Mouse (Mus musculus): ENCODE data around the gene Pygo2.
A peak's percentile ranks its signal among the peaks of the same experiment; 100 is the strongest.

The Pygo2 gene

GRCm38 (mm10) chr3:89393605-89394004, 36.4 kb upstream of the Pygo2 start:
- peak; percentile 99 for DNase-seq

DNA sequence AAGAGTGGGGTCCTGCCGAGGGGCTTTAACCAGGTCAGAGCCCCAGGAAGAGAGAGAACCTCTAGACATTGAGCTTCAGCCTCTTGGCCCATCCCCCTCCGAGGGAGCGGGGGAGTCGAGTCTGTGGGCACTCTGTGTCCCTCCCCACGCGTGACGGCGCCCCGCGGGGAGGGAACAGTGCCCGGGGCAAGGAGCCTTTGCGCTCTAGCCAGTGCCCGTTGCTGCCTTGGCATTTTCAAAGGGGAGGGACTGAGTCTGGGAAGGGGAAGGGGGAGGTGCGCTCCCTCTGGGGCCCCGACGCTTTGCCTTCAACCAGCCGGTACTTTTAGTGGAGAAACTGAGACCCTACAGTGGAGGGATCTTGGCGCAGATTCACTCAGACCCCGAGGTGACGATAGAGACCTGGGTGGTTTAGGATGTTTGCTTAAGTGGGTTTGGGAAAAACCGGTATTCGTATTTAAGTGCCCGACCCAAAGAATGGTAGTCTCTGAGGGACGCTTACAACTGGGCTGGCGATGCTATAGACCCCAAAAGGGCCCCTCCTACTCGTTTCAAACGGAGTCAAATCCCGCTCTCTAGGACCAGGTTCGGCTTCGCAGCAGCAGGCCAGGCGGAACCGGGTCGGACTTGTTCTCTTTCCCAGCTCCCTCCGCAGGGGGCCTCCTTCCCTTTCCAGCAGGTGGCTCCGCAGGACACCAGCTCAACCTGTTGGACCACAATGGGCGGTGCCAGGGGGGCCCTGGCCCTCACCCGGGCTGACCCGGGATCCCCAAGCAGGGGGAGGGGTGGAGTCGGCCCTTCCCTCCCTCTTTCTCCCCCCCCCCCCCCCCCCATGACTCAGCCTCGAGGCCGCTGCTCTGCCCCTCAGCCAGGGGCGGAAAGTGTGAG, 35.8 kb upstream of the Pygo2 start, which contains the start of gene Zbtb7b:
Zbtb7b (minus strand) TSS at position 771 of the 888 bp plus-strand sequence.
- DNase-seq = peak; percentile 88 to 92

DNA sequence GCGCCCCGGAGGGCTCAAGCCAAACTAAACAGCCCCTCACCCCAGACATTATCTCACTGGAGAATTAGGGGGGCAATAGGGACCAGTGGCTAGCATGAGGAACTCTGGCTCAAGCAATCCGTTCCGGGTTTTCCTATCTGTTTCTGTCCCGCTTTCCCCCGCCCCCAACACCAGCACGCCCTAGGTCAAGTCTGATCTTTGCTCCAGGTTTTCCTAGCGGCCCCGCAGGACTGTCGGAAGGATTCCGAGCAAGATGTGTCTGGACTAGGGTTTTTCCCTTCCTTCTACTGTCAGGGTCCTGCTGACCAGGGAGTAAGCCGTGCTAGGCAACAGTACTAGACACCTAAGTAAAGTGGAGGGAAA, 35.1 kb upstream of the Pygo2 start:
- peak; percentile 89 to 92 for DNase-seq

DNA sequence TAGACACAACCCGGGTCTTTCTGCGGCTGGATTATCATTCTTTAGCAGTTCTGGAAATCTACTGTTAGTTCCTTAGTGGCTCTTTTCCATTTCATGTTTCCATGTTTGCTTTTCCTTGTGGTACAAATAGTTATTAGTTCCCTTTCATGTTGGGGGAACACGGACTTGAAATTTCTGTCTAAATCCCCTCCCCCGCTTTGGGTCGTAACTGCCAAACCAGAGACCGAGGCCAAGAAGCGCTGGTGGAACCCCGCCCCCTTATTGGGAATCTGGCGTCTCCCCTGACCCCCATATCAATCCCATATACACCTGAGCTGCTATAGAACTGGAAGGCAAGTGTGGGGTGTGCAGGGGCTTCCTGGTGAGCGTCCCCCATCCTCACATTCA, 34.6 kb upstream of the Pygo2 start:
- DNase-seq = peak in 1 of 2 experiments; percentile 23

DNA sequence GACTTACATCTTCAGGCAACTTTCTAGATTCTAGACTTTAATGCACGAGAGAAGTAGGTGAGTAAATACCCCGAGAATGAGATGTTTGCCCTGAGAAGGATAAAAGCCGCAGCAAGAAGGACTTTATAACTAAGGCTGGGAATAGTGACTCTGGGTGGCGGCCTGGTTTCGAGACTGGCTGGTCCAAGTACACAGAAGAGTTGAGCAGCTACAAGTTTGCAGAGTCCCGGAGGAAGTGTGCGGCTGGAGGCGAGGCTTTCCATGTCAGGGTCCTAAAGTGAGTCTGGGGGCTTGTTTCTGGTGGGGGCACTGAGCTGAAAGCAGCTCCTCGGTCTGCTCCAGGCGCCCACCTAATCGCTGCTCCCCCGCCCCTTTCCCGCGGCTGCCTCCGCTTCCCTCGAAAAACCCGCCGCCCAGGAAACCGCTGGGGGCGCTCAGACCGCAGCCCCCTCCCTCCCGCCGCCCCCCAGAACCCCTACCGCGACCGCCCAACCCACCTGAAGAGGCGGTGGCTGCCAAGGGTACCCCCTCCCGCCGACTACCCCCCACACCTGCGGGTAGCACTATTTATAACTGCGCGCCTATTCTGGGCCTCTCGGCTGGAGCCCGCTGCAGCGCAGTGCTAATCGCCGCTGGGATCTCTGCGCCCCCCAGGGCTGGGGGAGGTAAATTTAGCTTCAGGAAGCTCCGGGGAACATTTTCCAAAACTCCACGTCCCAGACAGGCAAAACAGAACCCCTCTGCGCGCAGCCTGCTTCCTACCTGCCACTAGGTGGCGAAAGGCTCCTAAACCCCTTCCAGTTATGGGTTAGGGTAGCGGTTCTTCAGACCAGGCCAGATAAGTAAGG, 34.0 kb upstream of the Pygo2 start:
- DNase-seq = peak; percentile 78 to 83

DNA sequence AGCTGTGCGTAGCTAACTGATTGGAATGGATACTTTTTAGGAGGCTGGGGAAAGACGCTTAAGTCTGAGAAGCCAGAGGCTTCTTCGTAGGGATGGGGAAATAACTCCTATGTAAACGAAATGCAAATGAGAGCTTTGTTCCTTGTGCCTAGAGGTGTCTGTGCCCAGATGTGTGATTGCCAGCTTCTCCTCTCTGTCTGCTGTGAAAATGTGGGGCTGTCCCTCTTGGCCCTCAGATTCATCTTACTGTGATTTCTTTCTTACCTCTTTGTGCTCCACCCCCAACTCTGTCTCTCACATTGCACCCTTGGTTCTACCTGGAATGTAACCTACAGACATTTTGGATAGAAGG, 33.4 kb upstream of the Pygo2 start:
- no peak for DNase-seq

DNA sequence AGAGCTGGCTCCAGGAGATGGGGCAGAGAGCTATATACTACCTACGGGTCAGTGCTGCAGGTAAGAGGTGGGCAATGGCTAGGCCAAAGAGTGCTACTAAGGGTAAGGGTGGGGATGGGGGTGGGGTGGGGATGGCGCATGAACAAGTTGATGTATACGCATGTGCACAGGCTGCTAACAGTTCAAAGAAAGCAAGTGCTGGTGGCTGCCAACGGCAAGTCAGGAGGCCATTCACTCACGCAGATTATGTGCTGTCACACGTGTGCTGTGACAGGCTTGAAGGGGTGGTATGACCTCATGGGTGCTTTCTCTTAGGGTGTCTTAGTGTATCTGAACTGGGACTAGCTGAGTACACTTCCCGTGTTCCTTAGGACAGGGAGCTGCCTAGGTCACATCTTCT, 28.7 kb upstream of the Pygo2 start:
- no peak for DNase-seq

- DNase-seq = no peak
Observed at GRCm38 (mm10) chr3:89402693-89403092, 27.3 kb upstream of the Pygo2 start, which contains the start of gene Lenep. TSS of gene Lenep (minus strand) at chr3:89402793.

- DNase-seq = no peak
Observed at GRCm38 (mm10) chr3:89406887-89407286, 23.1 kb upstream of the Pygo2 start.

DNA sequence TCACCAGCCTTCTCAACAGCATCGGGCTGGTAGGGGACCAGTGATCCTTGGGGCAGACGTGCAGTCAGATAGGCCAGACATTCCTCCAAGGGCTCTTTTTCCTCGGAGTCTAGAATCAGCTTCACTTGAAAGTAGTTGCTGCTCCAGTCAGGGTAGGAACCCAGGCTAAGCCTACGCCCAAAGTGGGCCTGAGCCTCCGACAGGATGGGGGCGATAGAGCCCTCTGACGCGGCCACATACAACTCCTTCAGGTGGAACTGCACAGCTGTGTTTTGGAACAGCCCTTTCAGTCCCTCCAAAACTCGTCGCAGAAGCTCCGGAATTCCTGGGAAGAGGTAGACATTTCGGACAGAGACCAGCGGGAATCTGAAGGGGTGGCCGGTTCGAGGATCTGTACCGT, 21.6 kb upstream of the Pygo2 start:
- DNase-seq = no peak

- no peak for DNase-seq
Observed at GRCm38 (mm10) chr3:89409701-89410100, 20.3 kb upstream of the Pygo2 start.

- DNase-seq = no peak
Observed at GRCm38 (mm10) chr3:89410864-89411263, 19.1 kb upstream of the Pygo2 start.

GRCm38 (mm10) chr3:89411490-89412393, 18.3 kb upstream of the Pygo2 start, which contains the start of gene Flad1:
TSS of gene Flad1 (minus strand) at chr3:89411870.
- DNase-seq = peak; percentile 97 to 100

DNA sequence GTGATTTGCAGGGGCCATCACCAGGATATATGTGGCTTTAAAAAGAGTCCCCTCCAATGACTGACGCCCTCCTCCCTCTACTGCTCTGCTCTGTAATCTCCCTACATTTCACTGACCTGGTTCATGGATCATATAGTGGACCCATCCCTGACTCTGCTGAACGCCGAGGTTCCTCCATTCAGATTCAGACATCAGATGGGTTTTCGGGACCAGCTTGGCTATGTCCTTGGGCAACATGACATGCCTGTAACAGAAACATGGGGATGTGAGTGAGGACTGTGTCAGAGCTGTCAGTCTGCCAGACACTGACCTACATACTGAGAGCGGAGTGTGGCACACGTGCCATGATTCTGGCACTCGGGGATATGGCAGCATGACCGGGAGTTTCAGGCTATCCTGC, 13.9 kb upstream of the Pygo2 start:
- no peak for DNase-seq

GRCm38 (mm10) chr3:89417131-89417530, 12.9 kb upstream of the Pygo2 start:
- no peak for DNase-seq

GRCm38 (mm10) chr3:89417840-89418169, 12.2 kb upstream of the Pygo2 start:
- DNase-seq = no peak

DNA sequence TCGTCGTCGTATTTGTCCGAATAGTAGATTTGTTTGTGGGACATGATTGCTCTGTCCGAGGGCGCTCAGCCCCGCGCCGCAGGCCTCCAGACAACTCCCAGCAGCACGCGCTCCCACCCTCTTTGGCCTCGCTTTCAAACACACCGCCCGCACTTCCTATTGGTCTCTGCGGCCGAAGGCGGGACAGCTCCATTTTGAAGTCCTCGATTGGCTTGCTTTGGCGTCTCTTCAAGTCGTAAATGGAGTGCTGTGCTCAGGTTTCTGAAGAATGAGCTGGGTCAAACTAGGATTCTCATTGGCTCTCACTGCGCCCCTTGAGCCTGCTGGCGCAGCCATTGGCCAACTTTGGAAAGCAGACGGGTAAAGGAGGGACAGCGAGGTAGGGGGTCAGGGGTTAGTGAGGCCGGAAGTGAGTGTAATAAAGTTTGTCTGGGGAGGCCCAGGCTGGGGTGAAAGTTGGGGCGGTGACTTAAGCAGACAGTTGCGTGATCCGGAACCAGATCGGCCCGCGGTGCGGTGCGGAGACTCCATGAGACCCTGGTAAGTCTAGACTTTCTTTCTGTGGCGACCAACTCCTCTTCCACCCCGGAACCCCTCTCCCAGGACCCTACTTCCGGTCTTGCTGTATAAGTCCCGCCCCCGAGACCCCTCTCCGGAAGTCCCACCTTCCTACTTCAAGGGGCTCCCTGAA, 11.7 kb upstream of the Pygo2 start, which contains the start of the genes Cks1b and Shc1:
Cks1b (minus strand) TSS at position 214 of the 691 bp plus-strand sequence.
Shc1 (plus strand) TSS at position 274 of the 691 bp plus-strand sequence.
- DNase-seq = peak; percentile 95 to 98

GRCm38 (mm10) chr3:89418861-89419250, 11.2 kb upstream of the Pygo2 start:
- DNase-seq = peak; percentile 89 to 90

DNA sequence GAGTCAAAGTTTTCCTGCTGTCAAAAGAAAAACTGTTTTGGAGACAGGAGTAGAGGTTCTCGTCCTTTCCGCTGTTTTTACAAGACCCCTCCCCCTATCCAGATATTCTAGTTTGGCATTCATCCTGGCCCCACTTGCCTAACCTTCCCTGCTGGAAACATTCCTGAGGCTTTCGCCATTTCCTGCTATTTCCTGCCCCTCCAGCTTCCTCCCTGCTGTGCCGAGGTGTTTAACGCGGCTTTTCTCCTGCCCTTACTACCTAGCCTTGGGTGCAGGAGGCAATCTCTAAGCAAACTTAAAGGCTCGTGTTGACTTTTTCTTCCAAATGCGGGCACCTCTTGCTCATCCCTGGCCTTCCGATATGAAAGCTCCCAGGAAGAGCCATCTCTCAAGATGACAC, 10.4 kb upstream of the Pygo2 start:
- peak; percentile 82 to 84 for DNase-seq

DNA sequence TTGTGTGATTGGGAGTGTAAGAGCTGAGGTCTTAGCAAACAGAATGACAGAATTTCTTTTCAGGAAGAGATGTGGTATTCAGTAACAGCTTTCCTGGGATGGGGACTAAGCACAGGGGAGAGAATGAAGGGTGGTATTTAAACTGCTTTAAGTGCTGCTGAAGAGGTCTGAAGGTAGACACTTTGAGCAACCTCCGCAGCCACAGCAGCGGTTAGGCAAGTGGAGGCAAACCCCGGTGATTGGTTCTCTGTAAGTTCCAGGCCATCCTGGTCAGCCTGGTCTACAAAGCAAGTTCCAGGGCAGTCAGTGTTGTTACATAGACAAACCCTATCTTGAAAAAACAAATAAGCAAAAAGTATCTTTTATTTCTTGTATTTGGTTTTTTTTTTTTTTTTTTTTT, 10.0 kb upstream of the Pygo2 start:
- peak; percentile 52 for DNase-seq

GRCm38 (mm10) chr3:89420421-89420820, 9.6 kb upstream of the Pygo2 start:
- DNase-seq = no peak

Measured in lung, postnatal 4 days (tissue).